Mouse (Mus musculus) brain, embryonic 14.5 days (tissue): ENCODE results near the gene Tcaf1.

Experiments used
- CTCF ChIP-seq: fragments of 200-500 bp; IDR thresholded peaks from 2 replicates; pipeline ENCODE4 v1.5.1; 2012; ENCODE audit warnings: inconsistent platforms, mild to moderate bottlenecking, moderate library complexity, borderline replicate concordance; ENCODE audit not compliant: insufficient read depth, insufficient read length; ENCODE audit errors: extremely low read depth
- POLR2A ChIP-seq: fragments of 200-500 bp; IDR thresholded peaks from 2 replicates; pipeline ENCODE4 v1.6.1; 2012; ENCODE audit warnings: mild to moderate bottlenecking, inconsistent platforms, borderline replicate concordance; ENCODE audit not compliant: poor library complexity, insufficient read depth, insufficient read length, severe bottlenecking; ENCODE audit errors: extremely low read depth

DNA sequence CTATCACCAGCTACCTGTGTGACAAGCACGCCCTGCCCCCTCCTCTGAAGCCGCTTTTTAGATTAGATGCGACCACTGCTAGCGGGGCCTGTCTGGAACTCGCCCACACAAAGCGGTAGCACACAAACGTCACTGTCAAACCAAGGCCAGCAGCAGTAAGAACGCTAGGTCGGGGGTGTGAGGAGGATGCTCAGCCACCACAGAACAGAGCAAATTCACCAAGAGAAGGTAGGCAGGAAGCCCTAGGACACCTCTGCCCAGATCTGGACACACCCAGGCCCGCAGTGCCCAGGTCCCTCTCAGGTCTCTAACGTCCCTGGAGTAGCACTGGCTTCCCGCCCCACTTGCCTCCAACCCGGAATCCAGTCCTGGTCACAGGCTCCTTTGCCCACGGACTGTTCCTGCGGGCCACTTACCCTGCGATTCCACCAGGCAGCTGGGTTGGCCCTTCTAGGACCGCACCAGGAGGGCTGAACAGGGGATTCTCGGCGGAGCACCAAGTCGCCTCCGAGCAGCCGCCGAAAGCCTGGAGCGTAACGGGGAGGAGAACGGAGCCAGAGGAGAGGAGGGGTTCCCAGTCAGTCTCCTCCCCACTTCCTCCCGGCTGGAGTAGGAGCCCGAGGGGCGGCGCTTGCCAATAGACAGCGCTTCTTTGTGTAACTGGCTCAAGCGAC lies 17.2 kb downstream of the Tcaf1 start:
- TF ChIP-seq POLR2A (peak; percentile 60; the same call in 1 of the 2 replicates), CTCF (no peak)
